8 mouse cellular contexts compared by ENCODE assay signal in the genomic region with DNA sequence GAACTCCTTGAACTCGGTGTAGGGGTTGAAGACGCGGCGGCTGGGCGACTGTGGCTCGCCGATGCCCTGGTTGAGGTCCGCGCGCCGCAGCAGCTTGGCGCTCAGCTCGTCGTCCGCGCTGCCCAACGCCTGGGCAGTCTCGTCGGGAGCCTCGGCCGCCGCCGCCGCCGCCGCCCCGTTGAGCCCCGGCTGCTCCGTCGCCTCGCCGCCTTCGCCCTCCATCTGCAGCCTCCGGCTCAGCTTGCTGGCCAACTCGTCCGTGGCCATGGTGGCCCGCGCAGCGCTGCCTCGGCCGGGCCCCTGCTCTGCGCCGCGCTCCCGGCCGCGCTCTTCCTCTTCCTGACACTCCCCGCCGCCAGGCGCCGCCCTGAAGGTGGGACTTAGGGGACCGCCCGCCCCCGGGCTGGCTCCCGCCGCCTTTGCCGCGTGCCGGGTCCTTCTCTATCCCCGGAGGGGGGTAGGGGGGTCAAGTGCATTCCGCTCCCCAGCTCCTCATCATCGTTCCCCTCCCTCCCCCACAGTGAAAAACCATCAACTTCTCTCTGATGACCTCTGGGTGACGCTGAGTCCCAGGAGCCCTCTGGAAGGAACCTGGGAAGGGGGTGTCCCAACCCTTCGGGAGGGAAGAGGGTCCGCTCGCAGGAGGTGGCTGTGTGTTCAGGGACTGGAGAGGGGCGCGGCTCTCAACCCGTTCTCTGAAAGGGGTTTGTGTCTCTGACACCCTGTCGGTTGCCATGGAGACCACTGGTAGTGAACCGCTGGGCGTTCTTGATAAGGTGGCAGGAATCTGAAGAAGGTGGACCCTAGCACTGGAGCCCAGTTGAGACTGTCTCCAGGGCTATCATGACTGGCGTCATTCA. TPM values are rescaled to one million over a fixed set of nuclear protein-coding genes. Genes with fewer than 3 reads are reported as not detected.
A peak's percentile ranks its signal among the peaks of the same experiment; 100 is the strongest.
DNase-seq lines count a peak whose midpoint lies in the region; ATAC-seq and TF ChIP-seq lines count a peak whose summit lies in the region.

A gene (minus strand): TSS at position 320 of the 860 bp plus-strand sequence.

- H3K9ac ChIP-seq in limb, embryonic 15.5 days: peak within 1 kb of the TSS; percentile 65
- H3K9ac ChIP-seq in midbrain, postnatal 0 days (replicated peaks; ENCODE audit: low read length, poor library complexity, severe bottlenecking): peak within 1 kb of the TSS; percentile 80

- under 1% methylated on average over 73 of the region's 73 CpGs for whole genome bisulfite sequencing in embryonic facial prominence, embryonic 10.5 days
- under 1% methylated on average over 69 of the region's 73 CpGs for whole genome bisulfite sequencing in limb, embryonic 15.5 days
- WGBS in midbrain, postnatal 0 days: under 1% methylated on average over 50 of the region's 73 CpGs

- H3K27ac ChIP-seq in embryonic facial prominence, embryonic 10.5 days (replicated peaks): peak within 1 kb of the TSS; percentile 78
- no peak within 1 kb of the TSS for H3K27ac ChIP-seq in limb, embryonic 15.5 days
- H3K27ac ChIP-seq in midbrain, postnatal 0 days (ENCODE audit: low read depth, low read length): peak within 1 kb of the TSS; percentile 57

- no peaks in the 10 kb centered on the region; the same call in 1 of the 2 replicates for H3K36me3 ChIP-seq in embryonic facial prominence, embryonic 10.5 days (replicated peaks)
- no peaks in the 10 kb centered on the region for H3K36me3 ChIP-seq in limb, embryonic 15.5 days
- H3K36me3 ChIP-seq in midbrain, postnatal 0 days (ENCODE audit: insufficient read depth, low read length): no peaks in the 10 kb centered on the region; the same call in 1 of the 2 replicates

- H3K4me2 ChIP-seq in limb, embryonic 15.5 days: peak within 1 kb of the TSS; percentile 83
- H3K4me2 ChIP-seq in midbrain, postnatal 0 days (ENCODE audit: low read depth, low read length, poor library complexity, severe bottlenecking): peak within 1 kb of the TSS; percentile 70

- peak; percentile 84 for ATAC-seq in limb, embryonic 15.5 days (ENCODE audit: insufficient number of reproducible peaks, low FRiP score, low TSS enrichment, low read depth)
- peak; percentile 84 for ATAC-seq in midbrain, postnatal 0 days (ENCODE audit: low FRiP score)

- TF ChIP-seq CTCF in midbrain, postnatal 0 days (IDR thresholded peaks at IDR 0.05): peak; percentile 47

- peak within 1 kb of the TSS; percentile 70 for H3K4me3 ChIP-seq in embryonic facial prominence, embryonic 10.5 days
- H3K4me3 ChIP-seq in limb, embryonic 15.5 days: peak within 1 kb of the TSS; percentile 70
- peak within 1 kb of the TSS; percentile 83 for H3K4me3 ChIP-seq in midbrain, postnatal 0 days (ENCODE audit: low read depth, low read length)

- H3K27me3 ChIP-seq in embryonic facial prominence, embryonic 10.5 days (replicated peaks; ENCODE audit: low read depth, poor library complexity, severe bottlenecking): peaks cover 50% of the 10 kb centered on the region
- peaks cover 12% of the 10 kb centered on the region for H3K27me3 ChIP-seq in limb, embryonic 15.5 days
- no peaks in the 10 kb centered on the region for H3K27me3 ChIP-seq in midbrain, postnatal 0 days (ENCODE audit: insufficient read depth, low read length)

- peaks cover 54% of the 10 kb centered on the region for H3K4me1 ChIP-seq in embryonic facial prominence, embryonic 10.5 days
- H3K4me1 ChIP-seq in limb, embryonic 15.5 days: peaks cover 44% of the 10 kb centered on the region
- H3K4me1 ChIP-seq in midbrain, postnatal 0 days (ENCODE audit: insufficient read depth, low read length): peaks cover 8% of the 10 kb centered on the region; the same call in 1 of the 2 replicates

- H3K9me3 ChIP-seq in embryonic facial prominence, embryonic 10.5 days: no peaks in the 10 kb centered on the region
- H3K9me3 ChIP-seq in limb, embryonic 15.5 days: no peaks in the 10 kb centered on the region
- H3K9me3 ChIP-seq in midbrain, postnatal 0 days (ENCODE audit: low read length): no peaks in the 10 kb centered on the region

- peak; percentile 49 for DNase-seq in 3T3-L1 (ENCODE audit: low read depth, low spot score)
- peak; percentile 90 for DNase-seq in adrenal gland, postnatal 10 days
- peak; percentile 85 for DNase-seq in embryonic facial prominence, embryonic 10.5 days (ENCODE audit: low spot score)
- peak; percentile 99 for DNase-seq in heart, adult 11 months
- peak; percentile 83 for DNase-seq in kidney, adult 18-20 months
- DNase-seq in midbrain, postnatal 0 days (ENCODE audit: low spot score): peak; percentile 86
- DNase-seq in spleen, postnatal 4 days (ENCODE audit: low spot score in 2 of 2): peak; percentile 83 to 90

RNA-seq across cellular contexts. Expression of the gene that starts here (rescaled TPM):
- 10 to 100 TPM; 28.9 to 29.1 TPM for total RNA-seq in adrenal gland, postnatal 10 days (2021)
- 40.7 and 41.8 TPM in 2 replicates for polyA plus RNA-seq in embryonic facial prominence, embryonic 10.5 days (2016; fragmentation: Nextera tagmentation; extraction: Ambion mirVana)
- 76.0 and 86.0 TPM in 2 replicates for polyA plus RNA-seq in limb, embryonic 15.5 days (2015; fragmentation: Nextera tagmentation; extraction: Ambion mirVana)
- 38.8 TPM in 2 replicates for total RNA-seq in midbrain, postnatal 0 days (2014; rRNA removed)
- polyA plus RNA-seq in midbrain, postnatal 0 days (2015; fragmentation: Nextera tagmentation; extraction: Ambion mirVana): 49.0 and 54.8 TPM in 2 replicates

Comparison
In these comparisons a context has a peak if more than half of its experiments do, and no peak if none do; other contexts are left out.
1. DNase-seq: peak in every context shown above with its lines; median percentile 99 in heart, adult 11 months; 90 in adrenal gland, postnatal 10 days; 86 in spleen, postnatal 4 days; 86 in midbrain, postnatal 0 days; 85 in embryonic facial prominence, embryonic 10.5 days; 83 in kidney, adult 18-20 months; 49 in 3T3-L1.